Mouse (Mus musculus) pancreas, adult 10 weeks (tissue): Measurements from ENCODE around the gene Ptpn7. TPM values are rescaled to one million over a fixed set of nuclear protein-coding genes. Genes with fewer than 3 reads are reported as not detected.

Experiments used
- polyA plus RNA-seq: library from polyadenylated mRNA; stranded (reverse); fragments of 350-450 nt; fragmentation: Illumina TruSeq; extraction: RNeasy Lipid Tissue Mini Kit (QIAGEN cat#74804); gene quantifications from one replicate; pipeline ENCODE4 v1.2.3, GENCODE M21; 2015; ENCODE audit warnings: low read depth, low replicate concordance; ENCODE audit not compliant: insufficient read depth

The Ptpn7 gene
- 0.26 TPM for polyA plus RNA-seq

DNA sequence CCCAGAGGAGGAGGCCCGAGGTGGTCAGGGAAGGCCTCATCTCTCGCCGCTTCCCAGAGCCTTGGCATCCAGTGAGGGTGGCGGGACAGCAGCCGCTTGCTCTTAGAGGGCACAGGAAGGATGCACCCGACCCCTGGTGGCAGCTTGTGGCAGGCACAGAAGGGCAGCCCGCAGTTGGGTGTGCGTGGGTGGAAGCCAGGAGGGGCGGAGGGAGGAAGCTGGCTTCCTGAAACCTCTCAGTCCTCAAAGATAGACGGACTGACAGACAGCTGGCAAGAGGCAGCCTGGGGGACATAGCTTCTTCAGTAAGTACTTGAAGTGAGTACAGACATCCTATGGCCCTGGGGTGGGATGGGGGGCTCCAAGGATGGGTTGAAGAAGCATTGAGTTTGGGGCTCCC is at the start of gene Ptpn7:
Gene Ptpn7, plus strand, starts transcription at position 228 of the 400 bp plus-strand sequence.

DNA sequence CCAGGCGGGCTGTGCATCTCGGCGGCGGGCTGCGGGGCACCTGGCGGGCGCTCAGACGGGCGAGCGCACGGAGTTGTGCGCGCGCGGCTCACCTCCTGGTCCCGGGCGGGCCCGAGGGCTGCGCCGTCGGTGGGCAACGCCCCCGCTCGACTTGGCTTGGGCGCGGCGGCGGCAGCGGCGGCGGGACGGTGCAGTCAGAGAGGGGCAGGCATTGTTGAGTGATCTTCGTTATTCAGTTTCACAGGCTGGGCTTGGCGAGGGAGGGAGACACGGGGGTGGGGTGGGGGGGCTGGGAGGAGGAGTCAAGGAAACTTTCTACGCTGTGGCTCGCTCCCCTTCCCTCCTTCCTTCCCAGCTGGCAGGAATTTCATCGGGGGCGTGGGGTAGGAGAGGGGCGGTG is 27.4 kb upstream of the Ptpn7 start, which contains the start of gene Lgr6:
Gene Lgr6, minus strand, starts transcription at position 153 of the 400 bp plus-strand sequence.

GRCm38 (mm10) chr1:135146077-135146945 is 13.8 kb downstream of the Ptpn7 start, which contains the start of gene Arl8a:
Arl8a (plus strand) TSS chr1:135146824.

DNA sequence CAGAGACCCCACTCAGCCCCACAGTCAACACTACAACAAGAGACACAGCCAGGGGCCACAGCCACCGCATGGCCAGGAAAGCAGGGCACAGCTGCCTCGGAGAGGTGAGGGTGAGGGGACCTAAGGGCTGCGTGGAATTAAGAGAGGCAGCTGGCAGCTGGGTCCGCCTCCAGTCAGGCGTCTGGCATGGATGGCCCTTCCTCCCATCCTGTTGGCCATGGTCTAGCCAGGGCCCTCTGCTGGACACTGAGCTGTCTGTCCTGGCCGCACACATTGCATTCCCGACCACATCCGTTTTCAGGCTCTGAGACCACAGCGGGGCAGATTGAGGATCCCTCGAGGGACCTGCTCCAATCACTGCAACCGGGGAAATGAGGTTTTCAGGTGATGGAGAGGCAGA is 34.9 kb downstream of the Ptpn7 start, which contains the start of gene Gpr37l1:
Gene Gpr37l1, minus strand, starts transcription at position 247 of the 400 bp plus-strand sequence.

Other genes with a start within 250 kb of the Ptpn7 start
- gene Ppp1r12b, start 176.8 kb upstream of the Ptpn7 start, polyA plus RNA-seq: 6.5 TPM
- gene Ube2t, start 170.1 kb upstream of the Ptpn7 start, polyA plus RNA-seq: not detected
- gene Lgr6, start 27.4 kb upstream of the Ptpn7 start, polyA plus RNA-seq: not detected
- 12.8 TPM for gene Arl8a, start 14.1 kb downstream of the Ptpn7 start, polyA plus RNA-seq
- gene Gpr37l1, start 35.0 kb downstream of the Ptpn7 start, polyA plus RNA-seq: 1.1 TPM
- 4.0 TPM for gene Elf3, start 125.9 kb downstream of the Ptpn7 start, polyA plus RNA-seq
- 15.7 TPM for gene Rnpep, start 151.4 kb downstream of the Ptpn7 start, polyA plus RNA-seq
- 18.8 TPM for gene Timm17a, start 181.1 kb downstream of the Ptpn7 start, polyA plus RNA-seq
- gene Lmod1, start 192.1 kb downstream of the Ptpn7 start, polyA plus RNA-seq: 4.8 TPM
- gene Shisa4, start 242.5 kb downstream of the Ptpn7 start, polyA plus RNA-seq: 4.6 TPM